Mouse (Mus musculus) kidney, postnatal 0 days (tissue): ENCODE results near the gene Dynlrb2. TPM values are rescaled to one million over a fixed set of nuclear protein-coding genes. Genes with fewer than 3 reads are reported as not detected.

Experiments used
- ATAC-seq: fragments of 200-750 bp; cut with Nextera tagmentation; replicated peaks from 2 replicates; pipeline ENCODE4 v1.8.0; 2017; ENCODE audit warnings: low read depth, moderate number of reproducible peaks, moderate TSS enrichment, moderate library complexity; ENCODE audit not compliant: low FRiP score
- DNase-seq: peaks from one replicate; pipeline ENCODE4 v3.0.0-alpha.2; 2016; ENCODE audit warnings: low spot score
- H3K27ac ChIP-seq: fragments of 300-500 bp; sonication (generic); 2 replicates; pipeline ENCODE4 v1.5.1; 2014; ENCODE audit warnings: mild to moderate bottlenecking
- H3K27me3 ChIP-seq: fragments of 300-500 bp; sonication (generic); 2 replicates; pipeline ENCODE4 v1.6.1; 2014; ENCODE audit warnings: low read length, mixed read lengths; ENCODE audit not compliant: insufficient read depth
- H3K36me3 ChIP-seq: fragments of 300-500 bp; sonication (generic); 2 replicates; pipeline ENCODE4 v1.6.1; 2014; ENCODE audit warnings: low read length, mixed read lengths; ENCODE audit not compliant: insufficient read depth
- H3K4me1 ChIP-seq: fragments of 300-500 bp; sonication (generic); replicated peaks from 2 replicates; pipeline ENCODE4 v1.6.1; 2014; ENCODE audit warnings: antibody characterized with exemption, low read length, mixed read lengths; ENCODE audit not compliant: insufficient read depth
- H3K4me2 ChIP-seq: fragments of 300-500 bp; sonication (generic); 2 replicates; pipeline ENCODE4 v1.6.1; 2014; ENCODE audit warnings: mild to moderate bottlenecking, low read length, moderate library complexity, mixed read lengths
- H3K4me3 ChIP-seq: fragments of 300-500 bp; sonication (generic); replicated peaks from 2 replicates; pipeline ENCODE4 v1.5.1; 2014; ENCODE audit warnings: low read depth, low read length
- H3K9ac ChIP-seq: fragments of 300-500 bp; sonication (generic); 2 replicates; pipeline ENCODE4 v1.6.1; 2014; ENCODE audit warnings: low read depth, low read length
- H3K9me3 ChIP-seq: fragments of 300-500 bp; sonication (generic); replicated peaks from 2 replicates; pipeline ENCODE4 v1.6.1; 2016; ENCODE audit warnings: low read length, inconsistent platforms, mixed read lengths
- CTCF ChIP-seq: IDR thresholded peaks from 2 replicates; pipeline ENCODE4 v1.5.1; 2016; ENCODE audit warnings: antibody characterized with exemption, low read depth, mild to moderate bottlenecking, moderate library complexity
- WGBS: fragments of 180-500 bp; shearing (Covaris S2); extraction: QIAGEN DNeasy Blood & Tissue Kit; methylation state at CpG from one replicate; pipeline ENCODE4 v1.1.7; 2014; 5-methylcytosine and 5-hydroxymethylcytosine counted together
- polyA plus RNA-seq: library from polyadenylated mRNA; unstranded; fragments of >200 nt; fragmentation: Nextera tagmentation; extraction: Ambion mirVana; gene quantifications from 2 replicates; pipeline ENCODE4 v1.2.1, GENCODE M21; 2015

Gene Dynlrb2
- polyA plus RNA-seq, 1 experiment from 2014 or later = 2.0 TPM

GRCm38 (mm10) chr8:116552778-116553177 is 48.0 kb downstream of the Dynlrb2 start:
- Histone ChIP-seq H3K9ac (no peak overlapping the region), H3K4me2 (no peak overlapping the region), H3K36me3 (no peaks in the 10 kb centered on the region), H3K4me1 (no peaks in the 10 kb centered on the region), H3K27ac (no peak overlapping the region), H3K27me3 (no peaks in the 10 kb centered on the region), H3K9me3 (no peaks in the 10 kb centered on the region), H3K4me3 (no peak overlapping the region)
- no peak for DNase-seq
- no peak for TF ChIP-seq CTCF
- ATAC-seq = no peak
- 75% methylated on average over 3 of the region's 3 CpGs for WGBS

Other genes starting within 250 kb of the Dynlrb2 start
- gene Cdyl2, start 228.0 kb downstream of the Dynlrb2 start, polyA plus RNA-seq = 8.8 and 10.3 TPM in 2 replicates